Mouse (Mus musculus) kidney, postnatal 36 days (tissue): Measurements from ENCODE around the gene Dab2.

Experiments used
- DNase-seq, 2 experiments: peaks; one replicate each; pipeline ENCODE4 v3.0.0; 2021 to 2022; ENCODE audit warnings: mixed read lengths in 2 of 2

The Dab2 gene

GRCm38 (mm10) chr15:6326011-6326410 is 26.4 kb downstream of the Dab2 start:
- DNase-seq = no peak

GRCm38 (mm10) chr15:6331380-6331779 is 31.8 kb downstream of the Dab2 start:
- DNase-seq = peak; percentile 21 to 49

- DNase-seq = no peak
Observed at GRCm38 (mm10) chr15:6334664-6335206, 35.1 kb downstream of the Dab2 start.

- DNase-seq = peak in 1 of 2 experiments; percentile 32
Observed at GRCm38 (mm10) chr15:6339767-6340166, 40.2 kb downstream of the Dab2 start.

GRCm38 (mm10) chr15:6340347-6340746 is 40.8 kb downstream of the Dab2 start:
- peak in 1 of 2 experiments; percentile 14 for DNase-seq

- DNase-seq = no peak
Observed at GRCm38 (mm10) chr15:6341427-6341826, 41.8 kb downstream of the Dab2 start.

GRCm38 (mm10) chr15:6353901-6354300 is 54.3 kb downstream of the Dab2 start:
- peak; percentile 66 to 81 for DNase-seq

GRCm38 (mm10) chr15:6359859-6360258 is 60.3 kb downstream of the Dab2 start:
- DNase-seq = no peak

- DNase-seq = no peak
Observed at GRCm38 (mm10) chr15:6369974-6370373, 70.4 kb downstream of the Dab2 start.

GRCm38 (mm10) chr15:6371486-6371885 is 71.9 kb downstream of the Dab2 start:
- no peak for DNase-seq

- DNase-seq = peak; percentile 64 to 87
Observed at GRCm38 (mm10) chr15:6375016-6375415, 75.4 kb downstream of the Dab2 start.

- DNase-seq = peak; percentile 69 to 77
Observed at GRCm38 (mm10) chr15:6376001-6376400, 76.4 kb downstream of the Dab2 start.

- DNase-seq = no peak
Observed at GRCm38 (mm10) chr15:6376785-6377184, 77.2 kb downstream of the Dab2 start.

GRCm38 (mm10) chr15:6384027-6384426 is 84.4 kb downstream of the Dab2 start:
- peak in 1 of 2 experiments; percentile 47 for DNase-seq

GRCm38 (mm10) chr15:6385241-6385640 is 85.7 kb downstream of the Dab2 start:
- no peak for DNase-seq

GRCm38 (mm10) chr15:6386159-6386951 is 86.8 kb downstream of the Dab2 start:
- peak; percentile 88 to 93 for DNase-seq

- DNase-seq = peak in 1 of 2 experiments; percentile 25
Observed at GRCm38 (mm10) chr15:6386961-6387728, 87.6 kb downstream of the Dab2 start.

- no peak for DNase-seq
Observed at GRCm38 (mm10) chr15:6387729-6388070, 88.1 kb downstream of the Dab2 start.

- no peak for DNase-seq
Observed at GRCm38 (mm10) chr15:6388146-6388545, 88.6 kb downstream of the Dab2 start.

GRCm38 (mm10) chr15:6388631-6389030 is 89.0 kb downstream of the Dab2 start:
- DNase-seq = no peak

GRCm38 (mm10) chr15:6390106-6390505 is 90.5 kb downstream of the Dab2 start:
- DNase-seq = no peak

- DNase-seq = peak; percentile 82 to 90
Observed at GRCm38 (mm10) chr15:6390657-6391056, 91.1 kb downstream of the Dab2 start.

- DNase-seq = no peak
Observed at GRCm38 (mm10) chr15:6391886-6392285, 92.3 kb downstream of the Dab2 start.

GRCm38 (mm10) chr15:6393624-6394023 is 94.0 kb downstream of the Dab2 start:
- DNase-seq = no peak
